Mouse (Mus musculus): ENCODE measurements around the gene Rtn1. TPM values are rescaled to one million over a fixed set of nuclear protein-coding genes. Genes with fewer than 3 reads are reported as not detected.

Gene Rtn1
- polyA plus RNA-seq, 1 experiment from 2014 or later = 0.85 TPM

DNA sequence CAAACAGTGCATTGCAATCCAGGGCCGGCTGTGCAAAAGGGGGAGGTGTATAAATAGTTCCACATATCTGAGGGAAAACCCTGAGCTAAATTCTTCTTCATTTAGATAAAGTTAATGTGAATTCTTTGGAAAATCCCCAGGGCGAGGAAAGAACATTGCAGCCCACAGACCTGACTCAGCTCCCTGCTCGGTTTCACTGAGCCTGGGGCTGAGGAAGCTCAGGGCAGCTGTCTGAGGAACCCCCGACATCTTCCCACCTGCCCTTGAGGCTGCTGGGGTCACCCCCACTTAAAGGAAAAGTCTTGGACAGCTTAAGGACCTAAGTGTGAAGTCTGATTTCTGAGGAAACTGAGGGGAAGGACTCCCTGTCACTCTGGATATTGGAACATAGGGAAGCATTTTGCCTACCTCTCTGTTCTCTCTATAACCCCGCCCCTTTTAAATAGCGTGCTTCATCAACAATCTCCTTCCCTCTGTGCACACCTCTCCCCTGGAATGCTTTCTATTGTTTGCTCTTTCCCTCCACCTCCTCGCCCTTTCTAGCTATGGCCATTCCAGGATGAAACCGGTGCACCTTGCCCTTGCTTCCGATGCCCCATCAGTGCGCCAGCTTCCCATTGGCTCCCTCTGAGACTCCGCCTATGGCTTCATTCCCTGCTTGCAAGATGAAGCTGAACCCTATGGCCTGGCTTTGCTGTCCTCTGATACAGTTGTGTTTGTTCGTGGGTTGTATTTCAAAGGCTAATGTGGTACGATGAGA is 15.6 kb downstream of the Rtn1 start:
- H3K36me3 ChIP-seq (ENCODE audit: inconsistent target) = no peaks in the 10 kb centered on the region
- WGBS (ENCODE audit: missing documents) = 81% methylated on average over 13 of the region's 13 CpGs
- no peak overlapping the region for H3K4me3 ChIP-seq (ENCODE audit: inconsistent target)
- H3K27ac ChIP-seq = no peak overlapping the region
- H3K79me2 ChIP-seq (ENCODE audit: inconsistent target) = no peaks in the 10 kb centered on the region

DNA sequence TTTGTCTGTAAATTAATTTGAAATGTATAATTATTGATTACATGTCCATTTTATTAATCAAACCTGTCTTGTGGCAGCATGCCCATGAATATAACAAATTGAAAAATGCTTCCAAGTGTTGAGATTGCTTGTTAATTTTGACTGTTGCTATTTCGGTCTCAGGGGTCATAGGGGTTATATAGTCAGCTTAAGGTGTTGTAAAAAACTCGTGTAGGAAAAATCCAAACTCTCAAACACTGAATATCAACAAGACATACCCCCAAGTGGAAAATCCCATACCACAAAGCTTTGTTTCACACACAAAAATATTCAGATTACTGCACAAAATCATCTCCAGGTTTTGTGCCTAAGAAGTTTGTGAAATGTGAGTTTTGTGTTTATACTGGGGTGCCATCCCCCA is 18.5 kb downstream of the Rtn1 start:
- 73% methylated on average over 2 of the region's 2 CpGs for WGBS (ENCODE audit: missing documents)
- Histone ChIP-seq H3K4me3 (ENCODE audit: inconsistent target) (no peak overlapping the region), H3K79me2 (ENCODE audit: inconsistent target) (no peaks in the 10 kb centered on the region), H3K27ac (no peak overlapping the region), H3K36me3 (ENCODE audit: inconsistent target) (no peaks in the 10 kb centered on the region)

DNA sequence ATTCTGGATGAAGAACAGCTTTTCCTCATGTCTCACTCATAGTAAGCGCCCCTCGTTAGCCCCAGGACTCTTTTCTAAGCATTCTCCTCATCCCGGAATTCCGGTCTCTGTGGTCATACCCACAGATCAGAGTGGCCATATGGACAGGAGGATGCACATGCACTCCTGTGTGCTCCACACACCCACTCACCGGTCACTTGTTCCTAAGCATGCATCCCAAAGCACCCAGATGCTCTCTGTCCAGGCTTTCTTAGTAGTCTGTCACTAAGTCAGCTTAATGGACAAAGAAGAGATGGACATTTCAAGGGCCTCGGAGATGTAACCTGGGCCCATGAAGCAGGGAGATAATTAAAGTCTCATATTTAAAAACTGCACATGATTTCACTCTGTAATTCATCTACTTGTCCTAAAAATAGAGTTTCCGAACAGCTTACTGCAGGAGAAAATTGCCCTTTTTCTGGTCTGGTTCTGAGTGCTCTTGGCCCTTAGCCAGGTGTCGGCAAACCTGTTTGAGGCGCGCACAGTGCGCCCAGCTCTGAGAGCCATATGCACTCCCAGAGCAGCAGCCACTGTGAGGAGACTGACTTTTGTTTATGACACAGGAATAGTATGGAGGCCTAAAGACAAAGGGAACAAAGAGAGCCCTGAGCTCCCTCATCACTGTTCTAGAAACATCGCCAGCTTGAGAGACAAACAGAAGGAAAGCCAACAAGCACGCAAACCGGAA is 19.3 kb downstream of the Rtn1 start:
- Histone ChIP-seq H3K79me2 (ENCODE audit: inconsistent target) (no peaks in the 10 kb centered on the region), H3K4me3 (ENCODE audit: inconsistent target) (no peak overlapping the region), H3K27ac (no peak overlapping the region), H3K36me3 (ENCODE audit: inconsistent target) (no peaks in the 10 kb centered on the region)
- WGBS (ENCODE audit: missing documents) = 93% methylated on average over 11 of the region's 14 CpGs

DNA sequence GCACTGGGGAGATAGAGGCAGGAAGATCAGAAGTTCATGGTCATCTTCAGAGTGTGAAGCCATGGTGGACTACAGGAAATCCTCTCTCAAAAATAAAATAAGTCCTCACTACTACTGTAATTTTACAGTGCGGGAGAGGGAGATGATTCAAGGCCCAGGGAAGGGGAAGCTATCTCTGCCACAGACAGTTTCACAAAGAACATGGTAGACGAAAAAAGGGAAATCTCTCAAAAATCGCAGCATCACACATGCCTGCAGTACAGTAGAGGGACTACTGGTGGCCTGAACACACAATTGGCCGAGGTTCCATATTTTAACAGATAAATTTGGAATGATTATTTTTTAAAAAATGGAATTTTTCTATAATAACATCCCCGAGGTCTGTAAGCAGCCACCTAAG is 20.0 kb downstream of the Rtn1 start:
- no peak overlapping the region for H3K27ac ChIP-seq
- WGBS (ENCODE audit: missing documents) = 46% methylated on average over 5 of the region's 5 CpGs

DNA sequence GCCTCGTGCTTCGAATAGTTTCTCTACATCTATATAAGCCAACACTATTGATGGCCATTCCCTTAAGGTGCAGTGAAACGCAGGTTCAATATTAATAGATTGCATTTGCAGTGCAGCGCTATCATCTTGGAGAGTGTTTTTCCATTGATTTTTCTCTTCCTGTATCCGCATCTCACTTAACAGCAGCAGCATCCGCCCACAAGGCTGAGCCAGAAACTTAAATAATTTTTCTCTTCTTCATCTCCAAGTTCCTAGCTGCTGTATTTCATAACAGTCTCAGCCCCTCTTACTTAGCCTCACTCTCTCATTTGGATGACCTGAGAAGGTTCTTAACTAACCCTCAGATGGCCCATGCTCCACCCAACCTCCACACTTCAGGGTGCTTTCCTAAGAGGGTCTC is 20.7 kb downstream of the Rtn1 start:
- no peaks in the 10 kb centered on the region for H3K36me3 ChIP-seq (ENCODE audit: inconsistent target)
- H3K27ac ChIP-seq = no peak overlapping the region
- WGBS (ENCODE audit: missing documents) = 97% methylated on average over 6 of the region's 6 CpGs
- H3K79me2 ChIP-seq (ENCODE audit: inconsistent target) = no peaks in the 10 kb centered on the region
- no peak overlapping the region for H3K4me3 ChIP-seq (ENCODE audit: inconsistent target)

More for the DNA sequence above, 20.0 kb downstream of the Rtn1 start:
- Histone ChIP-seq H3K79me2 (ENCODE audit: inconsistent target) (no peaks in the 10 kb centered on the region), H3K4me3 (ENCODE audit: inconsistent target) (no peak overlapping the region), H3K36me3 (ENCODE audit: inconsistent target) (no peaks in the 10 kb centered on the region)

DNA sequence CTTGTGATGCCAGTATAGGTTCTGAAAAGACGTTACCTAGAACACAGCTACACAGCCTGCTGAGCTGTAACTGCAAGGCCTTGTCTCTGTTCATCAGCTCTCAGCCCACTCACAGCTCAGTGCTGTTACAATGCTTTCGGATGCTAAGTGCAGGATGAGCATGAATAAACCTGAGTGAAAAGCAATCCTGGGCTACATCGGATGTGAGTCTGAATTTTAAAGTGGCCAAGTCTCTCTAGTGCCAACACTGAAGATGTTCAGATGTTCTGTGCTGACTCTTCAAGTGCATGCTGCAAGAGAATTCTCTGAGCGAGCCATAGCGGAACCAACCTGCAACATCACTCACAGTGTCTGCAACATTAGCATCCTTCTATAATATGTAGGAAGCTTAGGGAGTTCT is 32.5 kb downstream of the Rtn1 start:
- Histone ChIP-seq H3K27ac (no peak overlapping the region), H3K79me2 (ENCODE audit: inconsistent target) (no peaks in the 10 kb centered on the region), H3K4me3 (ENCODE audit: inconsistent target) (no peak overlapping the region), H3K36me3 (ENCODE audit: inconsistent target) (no peaks in the 10 kb centered on the region)
- WGBS (ENCODE audit: missing documents) = 97% methylated on average over 5 of the region's 5 CpGs

DNA sequence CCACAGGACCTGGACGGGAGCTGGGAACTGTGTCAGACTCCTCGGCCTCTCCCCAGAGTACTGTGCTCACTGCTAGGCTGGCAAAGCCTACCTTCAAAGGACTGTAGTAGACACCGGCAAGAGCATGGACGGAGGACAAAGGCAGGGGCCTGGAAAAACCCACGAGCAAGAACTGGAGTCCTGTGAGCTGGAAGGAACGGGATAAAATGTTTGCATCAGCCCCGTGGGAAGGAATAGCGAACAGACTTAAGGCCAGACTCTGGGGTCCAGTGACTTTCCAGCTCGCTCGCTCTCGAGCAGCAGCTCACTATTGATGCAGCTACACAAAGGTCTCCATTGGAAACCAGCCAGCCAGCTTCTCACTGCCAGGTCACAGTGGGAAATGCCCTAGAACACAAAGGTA is 34.0 kb downstream of the Rtn1 start:
- WGBS (ENCODE audit: missing documents) = 94% methylated on average over 11 of the region's 11 CpGs
- Histone ChIP-seq H3K4me3 (ENCODE audit: inconsistent target) (no peak overlapping the region), H3K79me2 (ENCODE audit: inconsistent target) (no peaks in the 10 kb centered on the region), H3K36me3 (ENCODE audit: inconsistent target) (no peaks in the 10 kb centered on the region), H3K27ac (no peak overlapping the region)

DNA sequence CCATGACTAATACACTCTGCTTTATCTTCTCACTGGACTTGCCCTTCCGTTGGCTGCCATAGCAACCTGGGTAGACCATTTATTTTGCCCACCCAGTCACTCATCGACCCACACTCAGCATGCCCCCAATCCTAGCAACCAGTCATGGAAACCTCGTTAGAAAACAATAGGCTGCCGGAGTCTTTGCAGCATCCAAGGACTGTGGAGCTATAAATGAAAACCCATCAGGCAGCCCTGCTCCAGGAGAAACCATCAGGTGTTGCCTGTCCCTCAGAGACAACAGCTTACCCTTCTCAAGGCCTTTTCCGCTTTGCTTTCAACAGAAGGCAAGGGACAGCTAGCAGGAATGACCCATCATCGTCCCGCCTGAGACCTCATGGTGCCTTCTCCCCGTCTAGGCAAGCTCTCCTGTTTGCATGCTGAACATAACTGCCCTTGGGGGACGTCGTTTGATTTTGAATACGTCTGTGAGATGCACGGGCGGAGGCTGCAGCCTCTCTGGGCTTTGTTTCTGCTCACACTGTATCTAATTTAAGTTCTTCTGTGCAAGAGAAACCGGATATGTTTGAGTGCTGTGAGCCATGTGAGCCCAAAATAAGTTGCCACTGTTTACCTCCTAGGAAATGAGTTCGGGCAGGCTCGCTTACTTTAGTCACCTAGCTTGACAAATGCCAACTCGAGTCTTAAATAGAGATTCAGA is 34.8 kb downstream of the Rtn1 start:
- H3K36me3 ChIP-seq (ENCODE audit: inconsistent target) = no peaks in the 10 kb centered on the region

DNA sequence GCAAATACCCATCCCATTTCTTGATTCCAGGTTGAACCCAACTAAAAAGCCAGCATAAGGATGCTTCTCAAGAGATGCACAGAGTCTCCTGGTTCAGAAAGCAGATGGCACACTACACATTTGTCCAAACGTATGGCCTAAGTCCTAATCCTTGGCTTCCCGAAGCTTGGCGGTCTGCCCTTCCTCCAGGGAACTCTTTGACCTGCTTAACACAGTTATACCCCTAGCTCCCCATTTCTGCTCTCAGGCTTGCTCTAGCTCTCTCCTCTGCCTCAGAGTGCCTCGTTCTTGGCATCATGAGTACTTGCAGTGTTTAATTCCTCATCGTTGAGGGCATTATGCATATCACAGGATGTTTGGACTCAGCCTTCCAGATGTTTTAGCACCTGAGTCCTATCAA is 38.8 kb downstream of the Rtn1 start:
- 80% methylated on average over 4 of the region's 5 CpGs for WGBS (ENCODE audit: missing documents)
- Histone ChIP-seq H3K79me2 (ENCODE audit: inconsistent target) (no peaks in the 10 kb centered on the region), H3K4me3 (ENCODE audit: inconsistent target) (no peak overlapping the region), H3K36me3 (ENCODE audit: inconsistent target) (no peaks in the 10 kb centered on the region), H3K27ac (no peak overlapping the region)

More for the DNA sequence above, 34.8 kb downstream of the Rtn1 start:
- H3K4me3 ChIP-seq (ENCODE audit: inconsistent target) = no peak overlapping the region
- WGBS (ENCODE audit: missing documents) = 81% methylated on average over 17 of the region's 17 CpGs
- H3K27ac ChIP-seq = no peak overlapping the region
- H3K79me2 ChIP-seq (ENCODE audit: inconsistent target) = no peaks in the 10 kb centered on the region

DNA sequence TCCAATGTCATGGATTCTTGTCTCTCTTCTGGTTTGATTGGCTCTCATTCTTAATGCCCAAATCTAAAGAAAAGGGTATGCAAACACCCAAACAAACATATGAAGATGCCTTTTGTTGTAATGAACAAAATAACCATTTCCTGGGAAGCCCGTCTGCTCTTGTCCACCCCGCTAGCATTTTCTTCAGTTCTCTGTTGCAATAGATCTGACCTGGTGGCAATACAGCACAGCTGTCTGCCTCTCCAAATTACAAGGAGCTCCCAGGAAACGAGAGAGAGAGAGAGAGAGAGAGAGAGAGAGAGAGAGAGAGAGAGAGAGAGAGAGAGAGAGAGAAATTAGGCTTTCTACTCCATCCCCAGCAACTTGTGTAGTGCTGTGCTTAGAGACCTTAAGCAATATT is 42.1 kb downstream of the Rtn1 start:
- Histone ChIP-seq H3K36me3 (ENCODE audit: inconsistent target) (no peaks in the 10 kb centered on the region), H3K4me3 (ENCODE audit: inconsistent target) (no peak overlapping the region), H3K79me2 (ENCODE audit: inconsistent target) (no peaks in the 10 kb centered on the region), H3K27ac (no peak overlapping the region)
- WGBS (ENCODE audit: missing documents) = 77% methylated on average over 3 of the region's 3 CpGs

DNA sequence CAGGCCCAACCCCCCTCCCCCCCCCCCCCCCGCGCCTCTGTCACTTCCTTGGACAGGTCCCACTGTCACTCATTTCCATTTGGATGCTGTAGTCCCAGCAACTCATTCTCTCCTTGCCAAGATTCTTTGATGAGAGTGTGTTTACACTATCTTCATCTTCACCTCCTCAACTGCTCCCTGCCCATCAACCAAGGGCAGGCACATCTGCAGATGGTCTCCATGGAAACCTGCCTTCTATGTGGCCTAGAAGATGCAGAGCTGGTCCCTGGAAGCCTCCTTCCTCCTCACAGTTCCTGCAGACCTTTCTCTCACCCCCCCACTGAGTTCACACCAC is 42.8 kb downstream of the Rtn1 start:
- Histone ChIP-seq H3K79me2 (ENCODE audit: inconsistent target) (no peaks in the 10 kb centered on the region), H3K4me3 (ENCODE audit: inconsistent target) (no peak overlapping the region), H3K36me3 (ENCODE audit: inconsistent target) (no peaks in the 10 kb centered on the region), H3K27ac (no peak overlapping the region)
- no CpG with 5 or more reads among the region's 2 CpGs for WGBS (ENCODE audit: missing documents)

DNA sequence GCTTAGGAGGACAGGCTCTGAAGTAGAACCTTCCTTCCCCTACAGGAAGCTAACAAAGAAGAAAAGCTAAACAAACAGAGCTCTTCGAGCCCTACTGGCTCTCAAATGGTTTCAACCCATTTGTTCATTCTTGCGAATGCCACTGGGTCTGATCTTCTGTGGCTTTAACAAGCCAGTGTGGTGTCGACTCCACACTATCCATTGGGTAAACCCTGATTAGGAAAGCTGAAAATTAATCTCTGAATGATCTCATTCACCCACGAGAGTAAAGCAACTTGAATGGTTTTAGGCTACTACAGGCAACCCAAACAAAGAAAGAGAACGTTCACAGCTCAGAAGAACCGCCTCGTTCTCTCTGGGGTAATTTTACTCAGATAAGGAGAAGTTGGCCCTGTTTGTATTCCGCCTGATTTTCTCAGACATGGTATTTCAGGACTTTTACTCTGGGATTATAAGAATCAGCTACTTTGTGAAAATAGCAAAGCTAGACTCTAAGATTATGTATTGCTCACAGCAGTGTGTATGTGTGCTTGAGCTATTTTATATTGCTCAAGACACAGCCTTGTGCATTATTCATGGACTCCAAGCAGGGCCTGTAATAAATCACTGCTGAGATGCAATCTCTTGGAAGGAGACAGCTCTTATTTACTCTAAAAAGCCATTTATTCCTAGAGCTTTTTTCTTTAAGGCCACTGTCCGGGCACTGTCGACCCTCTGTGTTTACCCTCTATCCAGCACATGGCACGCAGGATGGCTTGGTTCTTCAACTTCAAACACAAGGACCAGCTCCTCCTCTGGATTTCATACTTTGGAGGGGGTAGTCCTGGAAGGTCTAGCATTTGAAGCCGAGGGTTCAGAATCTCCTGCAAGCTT is 43.4 kb downstream of the Rtn1 start:
- Histone ChIP-seq H3K4me3 (ENCODE audit: inconsistent target) (no peak overlapping the region), H3K27ac (no peak overlapping the region), H3K36me3 (ENCODE audit: inconsistent target) (no peaks in the 10 kb centered on the region), H3K79me2 (ENCODE audit: inconsistent target) (no peaks in the 10 kb centered on the region)
- WGBS (ENCODE audit: missing documents) = 93% methylated on average over 12 of the region's 12 CpGs

DNA sequence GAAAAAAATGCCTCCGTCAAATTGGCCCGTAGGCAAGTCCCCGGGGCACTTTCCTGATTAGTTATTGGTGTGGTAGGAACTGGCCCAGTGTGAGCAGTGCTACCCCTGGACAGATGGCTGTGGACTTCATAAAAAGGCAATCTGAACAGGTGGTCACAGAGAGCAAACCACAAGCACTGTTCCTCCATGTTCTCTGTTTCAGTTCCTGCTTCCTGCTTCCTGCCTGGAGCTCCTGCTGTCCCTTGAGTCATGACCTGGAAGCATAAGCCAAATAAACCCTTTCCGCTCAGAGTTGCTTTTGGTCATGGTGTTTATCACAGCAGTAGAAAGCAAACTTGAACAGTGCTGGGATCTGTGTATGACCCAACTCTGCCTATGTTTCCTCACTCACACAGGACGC is 44.3 kb downstream of the Rtn1 start:
- Histone ChIP-seq H3K36me3 (ENCODE audit: inconsistent target) (no peaks in the 10 kb centered on the region), H3K27ac (no peak overlapping the region), H3K79me2 (ENCODE audit: inconsistent target) (no peaks in the 10 kb centered on the region), H3K4me3 (ENCODE audit: inconsistent target) (no peak overlapping the region)
- 87% methylated on average over 5 of the region's 5 CpGs for WGBS (ENCODE audit: missing documents)

DNA sequence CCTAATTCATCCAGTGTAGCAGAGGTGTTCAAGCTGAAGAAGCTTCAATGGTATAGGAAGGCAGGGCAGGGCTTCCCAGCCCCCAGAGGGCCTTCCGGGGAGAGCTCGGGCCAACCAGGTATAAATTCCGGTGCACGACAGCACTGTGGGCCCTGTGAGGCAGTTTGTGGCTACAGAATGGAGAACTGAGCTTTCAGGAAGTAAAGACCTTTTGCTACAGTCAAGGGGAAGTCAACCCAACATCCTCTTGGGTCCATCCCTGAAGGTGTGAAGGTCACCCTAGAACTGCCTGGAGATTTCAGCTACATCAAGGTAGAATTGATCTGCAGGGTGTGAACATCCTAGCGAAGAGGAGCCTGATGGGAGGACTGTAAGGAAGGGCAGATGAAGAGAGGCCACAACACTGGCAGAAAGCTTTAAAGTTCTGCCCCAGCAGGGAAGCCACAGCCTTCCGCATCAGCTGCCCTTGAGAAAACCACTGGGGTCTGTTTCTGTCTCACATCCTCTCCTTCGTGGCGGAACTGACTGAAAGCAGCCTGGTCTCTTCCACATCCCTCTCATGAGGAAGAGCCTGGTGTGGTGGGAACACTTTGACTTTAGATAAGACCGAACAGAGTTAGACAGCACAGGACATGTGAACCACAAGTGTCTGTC is 47.0 kb downstream of the Rtn1 start:
- H3K4me3 ChIP-seq (ENCODE audit: inconsistent target) = no peak overlapping the region
- no peaks in the 10 kb centered on the region for H3K79me2 ChIP-seq (ENCODE audit: inconsistent target)
- H3K27ac ChIP-seq = peak overlapping the region; percentile 25
- H3K36me3 ChIP-seq (ENCODE audit: inconsistent target) = no peaks in the 10 kb centered on the region
- 5% methylated on average over 9 of the region's 9 CpGs for WGBS (ENCODE audit: missing documents)
